Mouse (Mus musculus): ENCODE results near the gene Dysf. TPM values are rescaled to one million over a fixed set of nuclear protein-coding genes. Genes with fewer than 3 reads are reported as not detected.
"Not testable (repeated sequence)": the region's sequence is repeated elsewhere in the genome, so short reads cannot be mapped to it uniquely, and the experiment has no call there.

Gene Dysf
- polyA plus RNA-seq, 1 experiment from 2014 or later, result 13.2 TPM

- H3K36me3 ChIP-seq (ENCODE audit: control insufficient read depth, insufficient read depth), result no peaks in the 10 kb centered on the region
- no peak overlapping the region for H3K27ac ChIP-seq (ENCODE audit: low read length)
- no peak overlapping the region for H3K4me3 ChIP-seq (ENCODE audit: low read length)
- H3K9me3 ChIP-seq (replicated peaks; ENCODE audit: control insufficient read depth, low read length), result no peaks in the 10 kb centered on the region
- ATAC-seq (replicated peaks; ENCODE audit: extremely low read depth, insufficient read depth, low FRiP score), result no peak
- H3K9ac ChIP-seq (ENCODE audit: low read length), result no peak overlapping the region
- no peak overlapping the region for H3K4me2 ChIP-seq (ENCODE audit: low read depth, low read length)
- 93% methylated on average over 7 of the region's 7 CpGs for WGBS
- peaks cover 40% of the 10 kb centered on the region for H3K4me1 ChIP-seq (ENCODE audit: control insufficient read depth, insufficient read depth, low read length)
- no peaks in the 10 kb centered on the region for H3K27me3 ChIP-seq (ENCODE audit: control insufficient read depth, insufficient read depth, low read length)
These were observed 8.5 kb downstream of the Dysf start for GRCm38 (mm10) chr6:84016851-84017250.

GRCm38 (mm10) chr6:84017392-84017791 is 9.0 kb downstream of the Dysf start:
- Histone ChIP-seq H3K27me3 (ENCODE audit: control insufficient read depth, insufficient read depth, low read length) (no peaks in the 10 kb centered on the region), H3K4me3 (ENCODE audit: low read length) (no peak overlapping the region), H3K27ac (ENCODE audit: low read length) (no peak overlapping the region), H3K4me1 (ENCODE audit: control insufficient read depth, insufficient read depth, low read length) (peaks cover 41% of the 10 kb centered on the region), H3K9me3 (replicated peaks; ENCODE audit: control insufficient read depth, low read length) (no peaks in the 10 kb centered on the region), H3K36me3 (ENCODE audit: control insufficient read depth, insufficient read depth) (no peaks in the 10 kb centered on the region), H3K9ac (ENCODE audit: low read length) (no peak overlapping the region), H3K4me2 (ENCODE audit: low read depth, low read length) (no peak overlapping the region)
- 35% methylated on average over 3 of the region's 3 CpGs for WGBS
- no peak for ATAC-seq (replicated peaks; ENCODE audit: extremely low read depth, insufficient read depth, low FRiP score)

- H3K36me3 ChIP-seq (ENCODE audit: control insufficient read depth, insufficient read depth), result no peaks in the 10 kb centered on the region
- H3K27me3 ChIP-seq (ENCODE audit: control insufficient read depth, insufficient read depth, low read length), result no peaks in the 10 kb centered on the region
- peak overlapping the region; percentile 51 for H3K4me3 ChIP-seq (ENCODE audit: low read length)
- H3K27ac ChIP-seq (ENCODE audit: low read length), result peak overlapping the region; percentile 56
- peaks cover 45% of the 10 kb centered on the region for H3K4me1 ChIP-seq (ENCODE audit: control insufficient read depth, insufficient read depth, low read length)
- peak overlapping the region; percentile 69 for H3K9ac ChIP-seq (ENCODE audit: low read length)
- H3K9me3 ChIP-seq (replicated peaks; ENCODE audit: control insufficient read depth, low read length), result no peaks in the 10 kb centered on the region
- peak; percentile 67; the same call in 1 of the 2 replicates for ATAC-seq (replicated peaks; ENCODE audit: extremely low read depth, insufficient read depth, low FRiP score)
- peak overlapping the region; percentile 83 for H3K4me2 ChIP-seq (ENCODE audit: low read depth, low read length)
- 6% methylated on average over 28 of the region's 28 CpGs for WGBS
These were observed 10.6 kb downstream of the Dysf start for GRCm38 (mm10) chr6:84018906-84019550.

- H3K9me3 ChIP-seq (replicated peaks; ENCODE audit: control insufficient read depth, low read length), result no peaks in the 10 kb centered on the region
- ATAC-seq (replicated peaks; ENCODE audit: extremely low read depth, insufficient read depth, low FRiP score), result no peak
- H3K27ac ChIP-seq (ENCODE audit: low read length), result peak overlapping the region; percentile 56
- H3K4me3 ChIP-seq (ENCODE audit: low read length), result peak overlapping the region; percentile 51
- H3K4me2 ChIP-seq (ENCODE audit: low read depth, low read length), result peak overlapping the region; percentile 83
- no peaks in the 10 kb centered on the region for H3K27me3 ChIP-seq (ENCODE audit: control insufficient read depth, insufficient read depth, low read length)
- H3K36me3 ChIP-seq (ENCODE audit: control insufficient read depth, insufficient read depth), result no peaks in the 10 kb centered on the region
- H3K9ac ChIP-seq (ENCODE audit: low read length), result no peak overlapping the region
- WGBS, result 53% methylated on average over 4 of the region's 4 CpGs
- H3K4me1 ChIP-seq (ENCODE audit: control insufficient read depth, insufficient read depth, low read length), result peaks cover 43% of the 10 kb centered on the region
These were observed 11.6 kb downstream of the Dysf start for GRCm38 (mm10) chr6:84020002-84020401.

- Histone ChIP-seq H3K36me3 (ENCODE audit: control insufficient read depth, insufficient read depth) (no peaks in the 10 kb centered on the region; the same call in 1 of the 2 replicates), H3K27me3 (ENCODE audit: control insufficient read depth, insufficient read depth, low read length) (no peaks in the 10 kb centered on the region), H3K9me3 (replicated peaks; ENCODE audit: control insufficient read depth, low read length) (no peaks in the 10 kb centered on the region), H3K4me3 (ENCODE audit: low read length) (no peak overlapping the region), H3K4me1 (ENCODE audit: control insufficient read depth, insufficient read depth, low read length) (peaks cover 34% of the 10 kb centered on the region), H3K27ac (ENCODE audit: low read length) (peak overlapping the region; percentile 4), H3K4me2 (ENCODE audit: low read depth, low read length) (peak overlapping the region; percentile 48; the same call in 1 of the 2 replicates), H3K9ac (ENCODE audit: low read length) (no peak overlapping the region)
- ATAC-seq (replicated peaks; ENCODE audit: extremely low read depth, insufficient read depth, low FRiP score), result peak; percentile 34; the same call in 1 of the 2 replicates
- 22% methylated on average over 3 of the region's 3 CpGs for WGBS
These were observed 13.6 kb downstream of the Dysf start for GRCm38 (mm10) chr6:84021990-84022389.

GRCm38 (mm10) chr6:84025636-84026035 is 17.2 kb downstream of the Dysf start:
- H3K27me3 ChIP-seq (ENCODE audit: control insufficient read depth, insufficient read depth, low read length), result no peaks in the 10 kb centered on the region
- H3K9me3 ChIP-seq (replicated peaks; ENCODE audit: control insufficient read depth, low read length), result no peaks in the 10 kb centered on the region
- no peaks in the 10 kb centered on the region; the same call in 1 of the 2 replicates for H3K36me3 ChIP-seq (ENCODE audit: control insufficient read depth, insufficient read depth)
- 90% methylated on average over 3 of the region's 3 CpGs for WGBS
- ATAC-seq (replicated peaks; ENCODE audit: extremely low read depth, insufficient read depth, low FRiP score), result no peak
- H3K4me1 ChIP-seq (ENCODE audit: control insufficient read depth, insufficient read depth, low read length), result peaks cover 26% of the 10 kb centered on the region
- H3K9ac ChIP-seq (ENCODE audit: low read length), result no peak overlapping the region
- H3K4me2 ChIP-seq (ENCODE audit: low read depth, low read length), result no peak overlapping the region
- no peak overlapping the region for H3K27ac ChIP-seq (ENCODE audit: low read length)
- no peak overlapping the region for H3K4me3 ChIP-seq (ENCODE audit: low read length)

DNA sequence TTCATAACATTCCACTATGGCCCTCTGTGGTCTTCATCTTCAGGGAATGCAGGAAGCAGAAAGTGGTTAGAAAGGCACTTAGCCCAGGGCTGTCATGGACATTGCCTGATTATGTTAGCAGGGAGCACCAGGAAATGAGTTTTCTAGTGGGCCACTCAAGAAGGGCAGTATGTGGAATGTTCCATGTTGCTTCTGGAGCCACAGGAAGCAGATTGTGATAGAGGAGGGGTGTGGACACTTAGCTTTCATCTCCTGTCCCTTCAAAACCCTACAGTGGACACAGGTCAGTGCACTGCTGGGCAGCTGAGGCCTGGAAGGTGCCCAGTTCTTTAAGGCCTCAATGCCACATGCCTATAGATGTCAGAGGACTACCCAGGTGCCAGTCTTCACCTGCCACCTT is 20.4 kb downstream of the Dysf start:
- no peaks in the 10 kb centered on the region; the same call in 1 of the 2 replicates for H3K36me3 ChIP-seq (ENCODE audit: control insufficient read depth, insufficient read depth)
- H3K9ac ChIP-seq (ENCODE audit: low read length), result no peak overlapping the region
- no peak for ATAC-seq (replicated peaks; ENCODE audit: extremely low read depth, insufficient read depth, low FRiP score)
- H3K4me2 ChIP-seq (ENCODE audit: low read depth, low read length), result no peak overlapping the region
- H3K27me3 ChIP-seq (ENCODE audit: control insufficient read depth, insufficient read depth, low read length), result no peaks in the 10 kb centered on the region
- no peak overlapping the region for H3K27ac ChIP-seq (ENCODE audit: low read length)
- H3K9me3 ChIP-seq (replicated peaks; ENCODE audit: control insufficient read depth, low read length), result no peaks in the 10 kb centered on the region
- no peak overlapping the region for H3K4me3 ChIP-seq (ENCODE audit: low read length)
- peaks cover 4% of the 10 kb centered on the region for H3K4me1 ChIP-seq (ENCODE audit: control insufficient read depth, insufficient read depth, low read length)

GRCm38 (mm10) chr6:84029775-84030174 is 21.4 kb downstream of the Dysf start:
- Histone ChIP-seq H3K4me1 (ENCODE audit: control insufficient read depth, insufficient read depth, low read length) (peaks cover 4% of the 10 kb centered on the region), H3K27me3 (ENCODE audit: control insufficient read depth, insufficient read depth, low read length) (no peaks in the 10 kb centered on the region), H3K27ac (ENCODE audit: low read length) (no peak overlapping the region), H3K9me3 (replicated peaks; ENCODE audit: control insufficient read depth, low read length) (no peaks in the 10 kb centered on the region), H3K4me2 (ENCODE audit: low read depth, low read length) (no peak overlapping the region), H3K4me3 (ENCODE audit: low read length) (no peak overlapping the region), H3K36me3 (ENCODE audit: control insufficient read depth, insufficient read depth) (peaks cover 2% of the 10 kb centered on the region; the same call in 1 of the 2 replicates), H3K9ac (ENCODE audit: low read length) (no peak overlapping the region)
- ATAC-seq (replicated peaks; ENCODE audit: extremely low read depth, insufficient read depth, low FRiP score), result no peak
- WGBS, result 91% methylated on average over 7 of the region's 7 CpGs

DNA sequence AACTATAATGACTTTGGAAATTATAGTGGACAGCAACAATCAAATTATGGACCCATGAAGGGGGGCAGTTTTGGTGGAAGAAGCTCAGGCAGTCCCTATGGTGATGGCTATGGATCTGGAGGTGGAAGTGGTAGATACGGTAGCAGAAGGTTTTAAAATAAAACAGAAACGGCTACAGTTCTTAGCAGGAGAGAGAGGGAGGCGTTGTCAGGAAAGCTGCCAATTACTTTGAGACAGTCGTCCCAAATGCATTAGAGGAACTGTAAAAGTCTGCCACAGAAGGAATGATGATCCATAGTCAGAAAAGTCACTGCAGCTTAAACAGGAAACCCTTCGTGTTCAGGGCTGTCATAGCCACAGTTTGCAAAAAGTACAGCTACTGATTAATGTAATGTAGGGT is 24.1 kb downstream of the Dysf start:
- ATAC-seq (replicated peaks; ENCODE audit: extremely low read depth, insufficient read depth, low FRiP score); H3K27me3 ChIP-seq (ENCODE audit: control insufficient read depth, insufficient read depth, low read length); H3K9ac ChIP-seq (ENCODE audit: low read length); H3K4me1 ChIP-seq (ENCODE audit: control insufficient read depth, insufficient read depth, low read length); H3K9me3 ChIP-seq (replicated peaks; ENCODE audit: control insufficient read depth, low read length); H3K36me3 ChIP-seq (ENCODE audit: control insufficient read depth, insufficient read depth); H3K4me2 ChIP-seq (ENCODE audit: low read depth, low read length); H3K4me3 ChIP-seq (ENCODE audit: low read length); H3K27ac ChIP-seq (ENCODE audit: low read length): not testable (repeated sequence)
- WGBS, result 30% methylated on average over 5 of the region's 5 CpGs
